Mouse (Mus musculus) liver, postnatal 0 days (tissue): Measurements from ENCODE around the gene Syn3.

Experiments
- CTCF ChIP-seq: sonication (generic); IDR thresholded peaks from 2 replicates; pipeline ENCODE4 v1.5.1; 2016; ENCODE audit warnings: antibody characterized with exemption, low read depth
- EP300 ChIP-seq: IDR thresholded peaks from 2 replicates; pipeline ENCODE4 v1.6.1; 2016; ENCODE audit warnings: antibody characterized with exemption, low read depth, mild to moderate bottlenecking

DNA sequence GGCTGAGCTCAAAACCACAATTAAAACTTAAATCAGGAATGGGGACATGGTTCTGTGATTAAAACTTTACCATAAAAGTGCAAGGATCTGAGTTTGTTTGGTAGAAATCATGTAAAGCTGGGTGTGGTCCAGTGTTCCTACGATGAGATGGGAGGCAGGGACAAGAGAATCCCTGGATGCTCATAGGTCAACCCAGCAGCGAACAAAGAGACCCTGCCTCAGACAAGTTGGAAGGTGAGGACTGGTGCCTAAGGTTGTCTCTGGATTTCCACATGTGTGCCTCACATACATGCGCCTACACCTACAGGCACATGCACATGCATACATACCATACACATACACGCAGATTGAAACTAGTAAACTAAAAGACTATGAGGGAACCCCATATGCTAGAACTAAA, 389.9 kb downstream of the Syn3 start:
- no peak for TF ChIP-seq CTCF
- no peak for TF ChIP-seq EP300
